Mouse (Mus musculus): ENCODE results near the gene Hdac9.

The Hdac9 gene

DNA sequence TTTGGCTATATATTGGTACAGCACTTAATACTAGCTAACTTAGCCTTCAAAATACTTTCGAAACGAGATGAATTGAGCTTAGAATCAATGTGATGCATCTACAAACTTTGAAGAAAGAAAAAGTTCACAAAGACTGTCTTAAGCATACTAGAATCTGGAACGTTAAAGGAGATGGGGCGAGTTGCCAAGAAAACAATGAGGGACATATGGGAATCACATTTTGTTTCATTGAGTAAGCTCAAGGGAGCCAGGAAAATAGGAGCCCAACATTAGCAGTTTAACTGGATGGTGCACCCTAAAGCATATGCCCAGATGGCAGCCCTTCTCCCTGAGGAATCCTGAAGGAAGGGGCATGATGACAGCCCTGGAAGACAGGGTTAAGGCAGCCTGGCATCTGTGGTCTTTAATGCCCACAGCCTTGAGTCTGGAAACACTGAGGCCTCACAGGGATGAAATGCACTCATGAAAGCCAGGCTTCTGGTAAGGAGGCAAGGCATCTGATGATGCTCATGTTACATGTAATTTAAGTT, 685.2 kb downstream of the Hdac9 start:
- DNase-seq (ENCODE audit: low read depth, low spot score), result no peak

DNA sequence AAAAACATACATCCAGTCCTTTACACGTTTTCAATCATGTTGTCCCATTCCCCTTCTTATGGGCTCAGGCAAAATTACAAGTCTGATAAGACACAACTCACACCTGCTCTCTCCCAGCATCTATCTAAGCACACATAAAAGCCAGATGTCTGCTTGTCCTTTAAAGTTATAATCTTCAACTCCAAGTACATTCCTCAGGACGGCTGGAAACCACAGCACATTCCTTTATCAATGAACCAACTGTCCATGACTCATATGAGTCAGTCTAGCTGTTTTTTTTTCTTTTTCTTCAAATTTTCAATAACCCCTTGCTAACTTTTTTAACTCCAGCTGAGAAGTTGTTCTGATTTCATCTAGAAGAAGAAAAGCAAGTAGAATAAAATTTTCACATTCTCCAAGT, 692.4 kb downstream of the Hdac9 start:
- DNase-seq (ENCODE audit: low read depth, low spot score), result no peak

DNA sequence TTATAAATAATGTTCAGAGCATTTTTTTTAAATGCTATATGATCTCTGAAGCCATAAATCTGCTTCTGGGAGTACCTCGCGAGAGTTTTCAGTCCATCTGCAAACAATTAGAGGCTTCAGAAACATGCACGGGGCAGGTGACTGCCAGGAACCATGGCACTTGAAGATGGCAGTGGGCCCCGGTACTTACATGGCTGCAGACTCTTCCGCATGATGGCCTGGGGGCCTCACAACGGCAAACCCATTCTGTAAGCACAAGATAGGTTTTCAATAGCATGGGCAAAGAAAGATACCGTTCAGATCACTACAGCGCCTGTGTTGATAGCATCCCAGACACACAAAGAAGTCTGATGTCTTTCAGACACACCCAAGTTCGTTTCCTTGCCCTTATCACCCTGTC, 695.9 kb downstream of the Hdac9 start:
- DNase-seq (ENCODE audit: low read depth, low spot score), result no peak

DNA sequence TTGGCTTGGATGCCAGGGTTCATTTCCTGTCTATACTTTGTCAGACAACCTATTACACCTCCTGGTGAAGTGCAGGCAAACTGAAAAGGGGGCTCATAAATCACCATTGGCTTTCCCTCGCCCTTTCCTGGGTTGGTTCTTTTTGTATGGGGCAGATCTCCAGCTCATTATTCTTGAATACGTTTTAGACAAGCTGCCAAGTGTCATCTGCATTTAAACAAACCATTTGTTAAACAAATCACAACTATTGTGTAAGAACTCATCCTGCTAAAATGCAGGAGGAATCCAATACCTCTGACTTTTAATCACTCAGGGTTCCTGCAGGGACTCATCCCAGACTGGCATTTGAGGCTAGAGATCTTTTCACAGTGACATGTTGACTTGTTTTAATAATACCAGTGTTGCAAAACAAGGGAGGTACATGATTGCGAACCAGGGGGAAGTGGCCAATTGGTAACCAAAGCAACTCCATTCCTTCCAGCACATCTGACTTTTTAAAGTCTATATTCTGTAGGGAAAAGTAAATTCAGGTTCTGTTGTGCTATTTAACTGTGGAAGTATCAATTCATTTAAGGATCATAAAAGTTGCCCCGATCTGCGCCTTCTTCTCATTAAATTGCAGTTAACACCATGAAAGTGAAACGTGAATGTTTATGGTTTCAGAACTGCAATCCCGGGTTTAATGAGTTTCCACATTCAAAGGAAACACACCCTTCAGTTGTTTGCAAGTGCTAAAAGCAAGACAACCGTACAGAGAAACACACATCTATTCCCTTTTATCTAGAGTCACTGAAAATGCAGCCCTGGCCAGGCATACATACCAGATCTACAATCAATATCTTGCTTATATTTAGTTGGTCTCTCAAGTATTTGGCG, 696.6 kb downstream of the Hdac9 start:
- no peak for DNase-seq (ENCODE audit: low read depth, low spot score)

DNA sequence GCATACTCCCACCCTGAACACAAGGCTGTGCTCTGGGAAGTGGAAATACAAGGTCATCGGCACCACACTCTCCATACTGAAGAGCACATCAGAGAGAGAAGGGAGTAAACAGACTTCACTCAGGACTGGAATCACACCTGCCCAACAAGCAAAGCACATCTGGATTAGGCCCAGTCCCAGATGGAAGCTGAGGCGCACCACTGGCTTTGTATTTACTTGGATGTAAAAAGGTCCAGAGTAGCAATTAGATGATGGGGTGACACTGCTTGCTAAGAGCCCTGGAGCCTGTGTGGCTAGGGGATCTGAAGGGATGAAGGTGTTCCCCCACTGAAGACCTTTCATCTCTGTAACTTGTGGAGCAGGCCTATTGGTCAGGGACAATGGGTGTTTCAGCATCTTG, 698.3 kb downstream of the Hdac9 start:
- no peak for DNase-seq (ENCODE audit: low read depth, low spot score)

DNA sequence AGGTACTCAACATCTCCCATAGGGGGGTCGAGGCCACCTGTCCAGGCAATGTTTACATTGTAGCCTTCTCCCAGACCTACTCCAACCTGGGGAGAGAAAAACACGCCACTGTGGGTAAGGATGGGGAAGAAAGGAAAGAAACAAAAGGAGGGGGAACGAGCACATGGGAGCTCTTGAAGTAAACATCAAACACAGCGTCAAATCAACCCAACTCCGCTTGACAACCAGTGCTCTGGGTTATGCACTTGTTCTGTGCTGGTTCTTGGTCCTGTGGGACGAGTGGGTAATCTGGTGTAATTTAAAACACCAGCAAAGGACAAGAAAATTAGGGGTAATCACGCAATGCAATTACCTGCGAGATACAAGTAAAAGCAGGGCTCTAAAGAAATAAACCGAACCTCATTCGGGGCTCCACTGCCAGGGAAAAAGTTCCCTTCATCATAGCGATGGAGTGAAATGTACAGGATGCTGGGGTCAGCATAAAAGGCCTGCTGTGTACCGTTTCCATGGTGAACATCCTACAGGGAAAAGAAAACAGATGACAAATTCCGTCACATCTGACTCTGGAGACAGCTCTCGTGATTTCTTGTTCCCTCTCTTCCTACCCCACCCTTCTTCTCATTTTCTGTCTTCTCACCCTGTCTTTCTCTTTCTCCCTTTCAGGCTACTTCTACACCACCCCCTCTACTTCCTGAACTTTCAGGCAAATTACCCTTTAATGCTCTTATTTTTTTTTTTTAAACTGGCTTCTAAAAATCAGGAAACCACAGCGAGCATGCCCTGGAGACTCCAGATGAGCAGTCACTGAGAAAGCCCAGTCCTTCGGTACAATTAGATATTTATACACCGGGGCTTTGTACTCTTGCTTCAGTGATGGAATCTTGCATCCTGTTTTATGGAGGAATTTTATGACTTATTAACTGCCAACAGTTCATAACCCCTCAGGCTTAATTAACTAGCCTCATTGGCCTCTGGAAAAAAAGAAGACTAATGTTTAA, 701.6 kb downstream of the Hdac9 start:
- DNase-seq (ENCODE audit: low read depth, low spot score), result no peak

DNA sequence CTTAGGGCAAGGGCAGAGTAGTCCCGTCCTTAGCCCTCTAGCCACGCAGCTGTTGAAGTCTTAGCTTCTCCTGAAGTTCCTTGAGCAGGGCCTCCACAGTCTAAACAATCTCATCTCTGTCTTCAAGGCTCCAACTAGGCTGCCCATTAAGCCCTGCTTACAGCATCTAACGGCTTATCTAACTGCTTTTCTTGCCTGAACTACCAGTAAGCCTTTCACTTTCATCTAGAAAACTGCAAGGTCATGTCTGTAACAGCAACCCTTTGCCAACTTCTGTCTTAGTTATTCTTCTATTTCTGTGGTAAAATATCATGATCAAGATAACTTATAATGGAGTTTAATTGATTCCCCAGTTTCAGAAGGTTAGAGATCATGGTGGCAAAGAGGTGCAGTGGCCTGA, 704.7 kb downstream of the Hdac9 start:
- no peak for DNase-seq (ENCODE audit: low read depth, low spot score)

DNA sequence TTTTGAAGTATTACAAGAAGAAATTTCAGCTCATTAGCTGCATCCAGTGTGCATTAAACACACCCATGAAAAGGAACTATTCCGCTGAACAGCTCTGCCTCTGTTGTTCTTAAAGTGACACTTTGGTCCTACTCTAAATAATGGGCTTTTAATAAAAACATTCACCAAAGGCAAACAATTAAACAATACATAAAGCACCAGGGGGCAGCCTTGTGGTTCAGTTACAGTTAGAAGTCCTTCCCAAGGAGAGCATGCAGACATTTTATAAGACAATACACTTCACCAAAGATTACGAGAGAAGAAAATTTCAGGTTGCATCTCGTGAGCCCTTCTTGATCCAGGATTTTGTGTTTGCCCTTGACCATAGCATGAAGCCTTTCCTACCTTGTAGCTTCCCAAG, 715.4 kb downstream of the Hdac9 start:
- DNase-seq (ENCODE audit: low read depth, low spot score), result no peak

DNA sequence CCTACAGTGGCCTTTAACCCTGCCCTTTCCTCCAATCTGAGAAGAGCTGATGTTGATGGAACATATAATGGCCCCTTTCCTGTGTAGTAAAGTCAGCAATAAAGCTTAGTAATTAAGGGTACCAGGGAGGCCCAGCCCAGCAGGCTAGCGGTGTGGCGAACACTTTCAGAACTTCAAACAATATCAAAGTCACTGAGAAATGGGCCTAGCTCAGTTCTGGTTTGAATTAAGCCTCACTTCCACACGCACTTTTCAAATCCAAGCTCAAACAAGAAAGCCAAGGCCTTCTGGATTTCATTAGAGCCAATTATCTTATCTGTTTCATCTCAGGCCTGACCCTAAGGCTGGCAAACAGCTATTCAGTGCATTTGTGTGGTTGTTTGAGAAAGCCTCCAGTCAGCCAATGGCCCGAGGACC, 716.9 kb downstream of the Hdac9 start:
- no peak for DNase-seq (ENCODE audit: low read depth, low spot score)

DNA sequence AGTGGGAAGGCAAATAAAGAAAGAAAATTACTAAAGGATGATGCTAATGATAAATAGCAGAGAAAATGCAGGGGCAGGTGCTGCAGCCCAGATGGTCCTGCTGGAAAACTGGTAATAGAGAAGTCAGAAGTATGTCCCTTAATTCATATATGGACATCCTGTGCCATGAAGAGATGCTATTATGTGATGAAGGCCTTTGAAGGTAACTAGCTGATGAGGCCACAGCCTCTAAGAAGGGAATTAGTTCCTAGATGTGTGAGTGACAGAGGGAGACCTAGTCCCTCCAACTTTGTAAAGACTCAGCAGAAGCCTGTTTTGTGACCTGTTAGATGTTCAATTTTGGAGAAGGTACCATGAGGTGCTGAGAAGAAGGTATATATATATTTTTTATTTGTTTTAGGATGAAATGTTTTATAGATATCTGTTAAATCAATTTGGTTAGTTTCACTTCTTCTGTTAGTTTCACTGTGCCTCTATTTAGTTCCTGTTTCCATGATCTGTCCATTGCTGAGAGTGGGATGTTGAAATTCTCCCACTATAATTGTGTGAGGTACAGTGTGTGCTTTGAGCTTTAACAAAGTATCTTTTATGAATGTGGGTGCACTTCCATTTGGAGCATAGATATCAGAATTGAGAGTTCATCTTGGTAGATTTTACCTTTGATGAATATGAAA, 721.6 kb downstream of the Hdac9 start:
- no peak for DNase-seq (ENCODE audit: low read depth, low spot score)

DNA sequence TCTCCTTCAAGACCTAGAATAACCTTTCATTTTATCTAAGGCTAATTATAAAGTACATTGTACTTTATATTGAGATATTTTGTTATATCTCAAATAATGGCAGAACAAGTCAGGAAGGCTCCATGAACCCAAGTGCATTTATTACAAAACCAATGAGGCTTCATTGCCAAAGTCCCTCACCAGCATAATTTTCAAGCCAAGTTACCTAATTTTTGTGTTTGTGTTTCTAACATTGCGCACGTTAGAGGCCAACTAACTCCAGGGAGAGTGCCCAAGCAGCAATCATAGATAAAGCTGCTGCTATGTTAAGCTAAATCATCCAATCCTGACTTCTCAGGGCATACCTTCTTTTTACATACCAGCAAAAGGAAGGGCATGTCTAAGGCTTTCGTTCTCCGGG, 722.8 kb downstream of the Hdac9 start:
- no peak for DNase-seq (ENCODE audit: low read depth, low spot score)

DNA sequence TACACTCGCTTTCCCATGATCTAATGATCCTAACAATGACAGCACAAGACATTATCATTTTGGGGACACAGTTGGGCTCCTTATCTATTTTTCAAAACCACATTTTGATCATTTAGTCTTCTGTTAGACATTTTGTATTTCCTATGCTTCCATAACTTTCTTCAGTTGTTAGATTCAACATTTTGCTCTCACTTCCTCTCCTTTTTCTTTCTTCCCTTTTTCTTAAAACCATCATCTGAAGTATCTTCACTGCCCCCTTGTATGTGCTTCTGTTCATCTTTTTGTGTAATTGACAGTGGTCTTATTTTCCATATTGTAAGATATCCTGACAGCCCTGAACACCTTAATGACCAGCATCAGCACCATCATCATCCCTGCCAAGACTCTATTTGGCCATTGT, 725.6 kb downstream of the Hdac9 start:
- DNase-seq (ENCODE audit: low read depth, low spot score), result no peak

DNA sequence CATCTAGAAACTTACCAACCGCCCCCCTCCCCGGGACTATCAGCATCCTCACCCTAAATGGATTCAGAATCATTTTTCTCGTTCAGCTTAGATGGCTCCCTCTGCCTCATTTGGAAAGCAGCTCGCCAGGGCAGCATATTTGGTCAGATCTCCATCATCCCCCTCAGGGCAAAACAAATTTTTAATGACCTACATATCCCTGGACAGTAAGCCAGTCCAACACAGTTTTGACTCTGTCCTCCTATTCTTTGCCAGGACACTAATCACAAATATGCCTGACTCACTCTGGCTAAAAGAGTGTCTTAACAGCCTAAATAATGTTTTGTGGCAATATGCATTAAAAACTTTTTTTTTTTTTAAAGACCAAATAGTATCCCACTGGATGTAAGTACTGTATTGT, 738.0 kb downstream of the Hdac9 start:
- DNase-seq (ENCODE audit: low read depth, low spot score), result peak; percentile 14

DNA sequence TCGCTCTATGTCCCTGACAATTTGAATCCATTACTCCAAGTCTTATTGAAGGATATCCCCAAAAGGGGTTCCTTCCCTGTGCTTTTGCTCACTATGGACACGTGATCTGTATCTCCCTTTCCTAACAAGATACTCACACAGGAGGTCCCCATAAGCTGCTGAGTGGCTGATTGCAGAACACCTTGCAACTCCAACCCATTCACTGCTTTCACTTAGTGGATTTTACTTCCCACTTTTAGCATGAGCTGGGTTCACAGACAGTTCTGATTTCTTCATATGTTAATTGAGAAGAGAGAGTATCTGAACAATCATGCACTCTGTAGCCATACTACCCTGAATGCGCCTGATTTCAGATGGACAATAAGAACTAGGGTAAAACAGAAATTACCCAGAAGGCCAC, 740.1 kb downstream of the Hdac9 start:
- no peak for DNase-seq (ENCODE audit: low read depth, low spot score)

DNA sequence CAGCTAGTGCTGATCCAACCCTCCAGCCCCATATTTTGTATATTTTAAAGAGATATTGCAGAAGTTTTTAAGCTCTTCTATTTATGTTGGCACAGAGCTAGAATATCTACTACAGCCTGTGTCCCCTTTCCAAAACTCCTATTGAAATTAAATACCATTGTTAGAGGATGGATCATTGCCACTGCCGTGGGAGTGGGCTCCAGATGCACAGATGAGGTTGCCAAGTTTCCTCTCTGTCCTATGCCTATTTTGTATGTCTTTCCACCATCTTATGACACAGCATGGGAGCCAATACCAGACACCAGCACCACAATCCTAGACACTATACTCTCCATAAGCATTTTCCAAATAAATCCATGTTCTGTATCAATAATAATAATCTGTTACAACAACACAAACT, 743.9 kb downstream of the Hdac9 start:
- no peak for DNase-seq (ENCODE audit: low read depth, low spot score)

DNA sequence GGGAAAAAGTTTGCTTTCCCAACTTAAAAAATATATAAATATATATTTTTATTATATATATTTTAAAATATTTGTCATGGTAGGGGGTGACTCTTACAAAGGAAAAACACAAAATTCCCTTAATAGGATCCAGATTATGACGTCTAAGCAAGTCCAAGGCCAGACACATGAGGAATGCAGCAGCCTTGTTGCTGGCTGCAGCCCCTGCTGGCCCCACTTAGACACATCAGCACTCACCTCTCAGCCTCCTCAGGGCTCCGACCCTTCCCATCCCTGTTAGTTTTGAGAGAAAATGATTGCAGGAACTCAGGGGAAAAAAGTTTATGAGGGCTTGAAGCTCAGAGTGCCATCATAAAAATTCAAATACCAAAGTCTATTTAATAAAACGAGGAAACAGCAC, 746.3 kb downstream of the Hdac9 start:
- DNase-seq (ENCODE audit: low read depth, low spot score), result no peak

DNA sequence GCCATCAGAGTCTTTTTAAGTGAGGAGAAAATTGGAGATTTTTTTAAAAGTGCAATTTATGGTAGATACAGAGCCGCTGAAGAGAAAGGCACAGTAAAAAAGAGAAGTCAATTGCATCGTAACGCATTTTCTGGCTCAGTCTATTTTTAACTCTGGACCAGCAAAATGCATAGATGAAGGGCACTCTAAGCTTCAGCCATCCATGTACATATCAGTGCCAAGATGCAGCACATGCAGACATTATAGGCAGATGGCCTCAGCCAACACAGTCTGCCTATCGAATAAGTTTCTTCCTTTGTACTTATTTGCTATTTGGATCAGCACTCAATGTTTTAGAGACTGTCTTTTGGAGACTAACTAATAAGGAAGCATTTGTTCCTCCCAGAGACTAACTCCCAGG, 751.2 kb downstream of the Hdac9 start:
- no peak for DNase-seq (ENCODE audit: low read depth, low spot score)

DNA sequence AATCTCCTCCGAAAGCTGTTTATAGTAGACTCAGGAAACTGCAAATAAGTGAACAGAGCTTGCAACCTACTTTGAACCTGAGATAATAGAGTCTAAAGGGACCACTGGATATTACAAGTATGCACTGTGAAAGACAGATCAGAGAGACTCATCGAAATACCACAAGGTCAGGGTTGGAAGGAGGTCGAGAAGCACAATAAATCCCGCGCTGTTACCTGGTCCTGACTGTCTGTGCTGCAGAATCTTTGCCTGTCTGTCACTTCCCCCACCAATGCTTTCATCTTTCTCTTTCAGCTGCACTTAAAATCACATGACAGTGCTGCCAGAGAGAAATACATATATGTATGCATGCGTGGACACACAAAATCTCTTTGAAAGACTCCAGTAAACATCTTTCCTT, 760.6 kb downstream of the Hdac9 start:
- no peak for DNase-seq (ENCODE audit: low read depth, low spot score)

DNA sequence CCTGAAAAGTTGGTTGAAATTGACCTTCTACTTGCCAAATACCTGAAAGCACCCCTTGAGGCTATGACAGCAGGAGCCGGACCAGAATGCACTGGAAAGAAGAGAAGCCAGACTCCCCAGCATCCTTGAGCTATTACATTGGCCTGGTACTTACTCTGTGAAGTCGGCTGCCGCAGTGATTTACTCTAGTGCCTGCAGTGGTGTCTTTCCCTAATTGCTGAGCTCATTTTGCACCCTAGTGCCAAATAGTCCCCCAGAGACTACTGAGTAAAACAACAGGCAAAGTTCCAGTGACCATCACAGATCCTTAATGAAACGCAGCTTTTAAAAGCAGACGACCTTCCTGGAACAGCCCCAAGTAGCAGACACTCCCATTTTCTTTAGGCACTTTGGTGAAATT, 761.2 kb downstream of the Hdac9 start:
- peak; percentile 41 for DNase-seq (ENCODE audit: low read depth, low spot score)

DNA sequence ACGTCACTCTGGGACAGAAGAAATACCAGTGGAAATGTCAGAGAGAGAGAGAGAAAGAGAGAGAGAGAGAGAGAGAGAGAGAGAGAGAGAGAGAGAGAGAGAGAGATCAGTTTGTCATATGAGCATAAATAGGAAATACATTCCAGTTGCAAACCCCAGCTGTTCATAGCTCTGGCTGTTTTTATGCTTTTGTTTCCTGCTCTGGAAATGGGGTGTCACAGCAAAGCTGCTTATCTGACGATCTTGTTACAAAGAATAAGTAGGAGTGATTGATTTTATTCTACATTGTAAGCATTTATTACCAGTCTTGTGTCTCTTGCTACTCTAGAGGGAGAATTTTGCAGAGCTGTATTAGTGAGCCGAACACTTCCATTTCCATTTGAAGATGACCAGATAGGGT, 762.1 kb downstream of the Hdac9 start:
- no peak for DNase-seq (ENCODE audit: low read depth, low spot score)

DNA sequence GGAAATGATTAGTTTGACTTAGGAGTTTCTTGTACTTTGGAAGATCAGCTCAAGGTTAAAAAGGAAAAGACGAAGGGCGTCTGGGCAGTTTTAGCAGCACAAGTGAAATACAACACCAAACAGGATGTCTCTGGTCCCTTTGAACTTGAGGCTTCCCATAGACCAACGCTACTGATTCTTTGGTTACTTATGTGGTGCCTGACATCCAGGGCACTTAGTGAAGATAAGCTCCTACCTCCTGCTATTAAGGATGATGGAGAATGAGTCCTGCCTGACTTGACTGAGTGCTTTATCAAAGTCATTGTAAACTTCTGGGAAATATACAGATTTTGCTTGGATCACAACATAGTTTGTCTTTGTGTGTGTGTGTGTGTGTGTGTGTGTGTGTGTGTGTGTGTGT, 765.6 kb downstream of the Hdac9 start:
- no peak for DNase-seq (ENCODE audit: low read depth, low spot score)

DNA sequence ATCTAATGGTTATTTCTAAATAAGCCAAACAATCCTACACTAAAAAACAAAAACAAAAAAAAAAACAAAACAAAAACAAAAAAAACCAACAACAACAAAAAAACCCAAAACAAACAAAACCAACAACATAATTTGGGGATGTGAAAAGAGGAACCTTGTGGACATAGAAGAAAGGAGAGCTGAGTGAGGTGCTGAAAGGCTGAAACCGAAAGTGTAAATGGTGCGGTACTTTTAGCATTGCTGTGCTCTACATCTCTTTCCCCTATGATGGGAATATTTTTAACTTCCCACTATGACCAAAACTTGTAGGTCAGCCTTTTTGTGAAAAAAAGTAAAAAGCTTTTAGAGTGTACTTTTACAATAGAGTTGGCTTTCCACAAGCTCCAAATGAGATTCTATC, 774.2 kb downstream of the Hdac9 start:
- DNase-seq (ENCODE audit: low read depth, low spot score), result no peak

All from skeletal muscle tissue, adult 2 months (tissue).